16 mouse cellular contexts compared by ENCODE assay signal in genomic region chr13:95647248-95647647, GRCm38 (mm10). TPM values are rescaled to one million over a fixed set of nuclear protein-coding genes. Genes with fewer than 3 reads are reported as not detected.
A peak's percentile ranks its signal among the peaks of the same experiment; 100 is the strongest.
DNase-seq lines count a peak whose midpoint lies in the region; ATAC-seq and TF ChIP-seq lines count a peak whose summit lies in the region.
"Had no signal": no experiment of that assay in that cellular context is flagged by ENCODE, and none has a peak within 500 bp of the region (broad histone marks: within the 10 kb centered on the region; RNA-seq: fewer than 3 reads in every experiment).

No protein-coding gene starts in this region.

- H3K4me1 ChIP-seq in heart, embryonic 16.5 days (ENCODE audit: control insufficient read depth, insufficient read depth, low read length), result peaks cover 9% of the 10 kb centered on the region
- H3K4me1 ChIP-seq in heart, adult 2 months (ENCODE audit: control insufficient read depth, insufficient read depth, low read length), result peaks cover under 1% of the 10 kb centered on the region; the same call in 1 of the 2 replicates
- H3K4me1 ChIP-seq in liver, embryonic 16.5 days (ENCODE audit: control insufficient read depth, low read depth, low read length), result no peaks in the 10 kb centered on the region
- H3K4me1 ChIP-seq in hindbrain, embryonic 16.5 days (ENCODE audit: control insufficient read depth, insufficient read depth, low read depth, low read length), result no peaks in the 10 kb centered on the region
- H3K4me1 ChIP-seq: hindbrain, embryonic 15.5 days; midbrain, embryonic 13.5 days had no signal

- WGBS in heart, embryonic 16.5 days, result 59% methylated on average over 4 of the region's 4 CpGs
- WGBS in heart, adult 2 months, result 47% methylated on average over 4 of the region's 4 CpGs
- WGBS in liver, embryonic 16.5 days (ENCODE audit: insufficient replicate concordance), result 50% methylated on average over 4 of the region's 4 CpGs
- 86% methylated on average over 4 of the region's 4 CpGs for whole genome bisulfite sequencing in hindbrain, embryonic 16.5 days

- H3K27ac ChIP-seq in heart, embryonic 16.5 days (ENCODE audit: low read length), result peak overlapping the region; percentile 56; the same call in 1 of the 2 replicates
- H3K27ac ChIP-seq in heart, adult 2 months, result no peak overlapping the region
- H3K27ac ChIP-seq in liver, embryonic 16.5 days (ENCODE audit: low read length), result no peak overlapping the region
- no peak overlapping the region for H3K27ac ChIP-seq in hindbrain, embryonic 16.5 days (ENCODE audit: low read depth, low read length)
- H3K27ac ChIP-seq in layer of hippocampus, adult 2 months, result no peak overlapping the region
- H3K27ac ChIP-seq: hindbrain, embryonic 15.5 days; liver, embryonic 15.5 days; macrophage; midbrain, embryonic 13.5 days had no signal

- H3K36me3 ChIP-seq in heart, embryonic 16.5 days (ENCODE audit: control insufficient read depth, insufficient read depth), result no peaks in the 10 kb centered on the region
- H3K36me3 ChIP-seq in heart, adult 2 months (ENCODE audit: control insufficient read depth, insufficient read depth, low read length), result no peaks in the 10 kb centered on the region
- peaks cover 27% of the 10 kb centered on the region for H3K36me3 ChIP-seq in liver, embryonic 16.5 days (ENCODE audit: control insufficient read depth, insufficient read depth)
- no peaks in the 10 kb centered on the region for H3K36me3 ChIP-seq in hindbrain, embryonic 16.5 days (ENCODE audit: control insufficient read depth, insufficient read depth, low read length)
- H3K36me3 ChIP-seq: hindbrain, embryonic 15.5 days had no signal

- H3K9ac ChIP-seq in heart, embryonic 16.5 days (ENCODE audit: low read length), result no peak overlapping the region
- H3K9ac ChIP-seq in heart, adult 2 months (ENCODE audit: low read depth, low read length), result no peak overlapping the region
- no peak overlapping the region for H3K9ac ChIP-seq in liver, embryonic 16.5 days (ENCODE audit: low read depth, low read length)
- H3K9ac ChIP-seq in hindbrain, embryonic 16.5 days (ENCODE audit: low read depth, low read length), result no peak overlapping the region
- H3K9ac ChIP-seq: hindbrain, embryonic 15.5 days; liver, embryonic 15.5 days; midbrain, embryonic 13.5 days had no signal

- DNase-seq in heart, adult 2 months, result no peak
- DNase-seq in liver, result no peak
- peak; percentile 70 for DNase-seq in kidney, postnatal 14 days
- no peak for DNase-seq in layer of hippocampus, adult 2 months (ENCODE audit: low spot score in 2 of 2)
- DNase-seq: adrenal gland, adult 2 months; cerebellum, adult 11-12 months had no signal

- TF ChIP-seq POLR2A in heart, adult 2 months (IDR thresholded peaks at IDR 0.05; ENCODE audit: insufficient read depth, low read depth, low read length), result no peak

- no peak for TF ChIP-seq EP300 in heart, adult 2 months (IDR thresholded peaks at IDR 0.05; ENCODE audit: insufficient read depth, low read depth, low read length)

- H3K9me3 ChIP-seq in heart, embryonic 16.5 days (replicated peaks; ENCODE audit: control insufficient read depth, low read length), result no peaks in the 10 kb centered on the region
- no peaks in the 10 kb centered on the region for H3K9me3 ChIP-seq in liver, embryonic 16.5 days (replicated peaks; ENCODE audit: control insufficient read depth, low read length)
- no peaks in the 10 kb centered on the region for H3K9me3 ChIP-seq in hindbrain, embryonic 16.5 days (ENCODE audit: control insufficient read depth, low read length)
- H3K9me3 ChIP-seq: G1E; hindbrain, embryonic 15.5 days; liver, embryonic 15.5 days; midbrain, embryonic 13.5 days had no signal

- H3K4me3 ChIP-seq in heart, embryonic 16.5 days (ENCODE audit: low read length), result no peak overlapping the region
- no peak overlapping the region for H3K4me3 ChIP-seq in heart, adult 2 months
- no peak overlapping the region for H3K4me3 ChIP-seq in liver, embryonic 16.5 days (ENCODE audit: low read depth, low read length)
- no peak overlapping the region for H3K4me3 ChIP-seq in hindbrain, embryonic 16.5 days (ENCODE audit: low read length)
- no peak overlapping the region for H3K4me3 ChIP-seq in layer of hippocampus, adult 2 months
- H3K4me3 ChIP-seq: hindbrain, embryonic 15.5 days; liver, embryonic 15.5 days; midbrain, embryonic 13.5 days; myocyte had no signal

- intact Hi-C loops in heart, adult 2 months (cut with DNase I), result no loop called here

- no peak for TF ChIP-seq CTCF in heart, adult 2 months (IDR thresholded peaks at IDR 0.05)
- no peak for TF ChIP-seq CTCF in layer of hippocampus, adult 2 months (conservative IDR thresholded peaks at IDR 0.05)

- H3K79me2 ChIP-seq in heart, adult 2 months (replicated peaks; ENCODE audit: control insufficient read depth, insufficient read depth, low read length), result no peaks in the 10 kb centered on the region

- ATAC-seq in heart, embryonic 16.5 days (replicated peaks; ENCODE audit: extremely low read depth, insufficient read depth, low FRiP score), result no peak
- peak; percentile 37; the same call in 1 of the 2 replicates for ATAC-seq in liver, embryonic 16.5 days (ENCODE audit: low read depth)
- ATAC-seq in hindbrain, embryonic 16.5 days, result no peak
- ATAC-seq: midbrain, embryonic 13.5 days had no signal

- no peak overlapping the region for H3K4me2 ChIP-seq in heart, embryonic 16.5 days (ENCODE audit: low read depth, low read length)
- no peak overlapping the region for H3K4me2 ChIP-seq in liver, embryonic 16.5 days (ENCODE audit: low read depth, low read length)
- H3K4me2 ChIP-seq in hindbrain, embryonic 16.5 days (ENCODE audit: low read length), result no peak overlapping the region
- H3K4me2 ChIP-seq: hindbrain, embryonic 15.5 days; liver, embryonic 15.5 days; midbrain, embryonic 13.5 days had no signal

- H3K27me3 ChIP-seq in heart, embryonic 16.5 days (ENCODE audit: control insufficient read depth, insufficient read depth, low read length), result no peaks in the 10 kb centered on the region
- H3K27me3 ChIP-seq in heart, adult 2 months (ENCODE audit: control insufficient read depth, insufficient read depth, low read length), result no peaks in the 10 kb centered on the region
- H3K27me3 ChIP-seq in liver, embryonic 16.5 days (ENCODE audit: control insufficient read depth, insufficient read depth, low read depth, low read length), result no peaks in the 10 kb centered on the region
- no peaks in the 10 kb centered on the region for H3K27me3 ChIP-seq in hindbrain, embryonic 16.5 days (replicated peaks; ENCODE audit: control insufficient read depth, insufficient read depth, low read length)
- H3K27me3 ChIP-seq: hindbrain, embryonic 15.5 days; liver, embryonic 15.5 days; midbrain, embryonic 13.5 days had no signal

RNA-seq across cellular contexts. Expression of gene F2r, which starts 29.0 kb away (rescaled TPM):
- 96.3 and 107 TPM in 2 replicates for polyA plus RNA-seq in heart, embryonic 16.5 days (2015; fragmentation: Nextera tagmentation; extraction: Ambion mirVana)
- 10 to 100 TPM; 23.6 to 23.8 TPM for total RNA-seq in heart, adult 2 months (2021)
- 19.3 and 20.4 TPM in 2 replicates for polyA plus RNA-seq in heart, adult 2 months (2012; rRNA removed)
- 37.2 and 37.5 TPM in 2 replicates for polyA plus RNA-seq in liver, embryonic 16.5 days (2015; fragmentation: Nextera tagmentation; extraction: Ambion mirVana)
- 55.8 and 59.4 TPM in 2 replicates for polyA plus RNA-seq in hindbrain, embryonic 16.5 days (2015; fragmentation: Nextera tagmentation; extraction: Ambion mirVana)
- 1 to 10 TPM; 4.6 to 5.7 TPM for total RNA-seq in layer of hippocampus, adult 2 months (2021)
- total RNA-seq: G1E had no signal

RNA-seq across cellular contexts. Expression of gene F2rl2, which starts 49.4 kb away (rescaled TPM):
- polyA plus RNA-seq in heart, embryonic 16.5 days (2015; fragmentation: Nextera tagmentation; extraction: Ambion mirVana), result 0.37 and 0.72 TPM in 2 replicates
- under 1 TPM in 1 of 2 experiments, not detected in 1; 0.68 TPM for total RNA-seq in heart, adult 2 months (2021)
- 0.29 and 0.82 TPM in 2 replicates for polyA plus RNA-seq in heart, adult 2 months (2012; rRNA removed)
- 7.3 and 9.3 TPM in 2 replicates for polyA plus RNA-seq in liver, embryonic 16.5 days (2015; fragmentation: Nextera tagmentation; extraction: Ambion mirVana)
- 0.89 TPM in 2 replicates for polyA plus RNA-seq in hindbrain, embryonic 16.5 days (2015; fragmentation: Nextera tagmentation; extraction: Ambion mirVana)
- under 1 TPM; 0.15 to 0.17 TPM for total RNA-seq in layer of hippocampus, adult 2 months (2021)
- total RNA-seq: gastrocnemius, adult 8-10 months had no signal
- polyA plus RNA-seq: G1E had no signal
